Mouse (Mus musculus): ENCODE results near the gene Cables2. TPM values are rescaled to one million over a fixed set of nuclear protein-coding genes. Genes with fewer than 3 reads are reported as not detected.

Cables2 gene
- total and polyA plus RNA-seq, 2 experiments = 8.9 to 29.2 TPM

DNA sequence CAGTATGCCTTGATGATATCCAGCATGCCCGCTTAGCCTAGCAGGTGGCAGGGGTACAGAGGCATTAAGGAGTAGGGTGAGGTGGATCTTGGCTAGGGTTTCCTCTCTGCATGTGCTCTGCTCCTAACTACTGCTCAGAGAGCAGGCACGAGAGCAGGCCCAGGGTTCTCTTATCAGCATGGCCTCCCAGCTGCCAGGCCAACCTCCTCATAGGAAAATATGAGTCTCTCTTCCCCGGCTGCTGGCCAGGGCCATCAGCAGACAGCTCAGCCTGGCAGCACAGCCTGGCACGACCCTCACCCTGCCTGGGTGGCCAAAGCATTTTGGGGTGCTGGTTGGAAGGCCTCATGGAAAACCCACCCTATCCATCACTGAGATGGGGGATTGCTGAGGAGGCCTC, 37.9 kb upstream of the Cables2 start:
- TF ChIP-seq POLR2A (IDR thresholded peaks at IDR 0.05; ENCODE audit: extremely low read depth, insufficient read depth, low read length) (no peak), CTCF (IDR thresholded peaks at IDR 0.05; ENCODE audit: low read depth, low read length) (no peak)
- no peak overlapping the region for H3K4me3 ChIP-seq (ENCODE audit: insufficient read depth, low read depth, low read length)
- WGBS = 75% methylated on average over 4 of the region's 4 CpGs
- DNase-seq (ENCODE audit: extremely low read depth, low read depth, low spot score) = no peak
- H3K27ac ChIP-seq (replicated peaks; ENCODE audit: insufficient read depth, low read depth, low read length) = no peak overlapping the region
- no peak overlapping the region for H3K9ac ChIP-seq (ENCODE audit: low read depth, low read length)
- no peaks in the 10 kb centered on the region for H3K4me1 ChIP-seq (ENCODE audit: control insufficient read depth, insufficient read depth, low read length)
- no peaks in the 10 kb centered on the region for H3K27me3 ChIP-seq (ENCODE audit: control insufficient read depth, insufficient read depth, low read length)
- H3K36me3 ChIP-seq (ENCODE audit: control insufficient read depth, insufficient read depth, low read length) = no peaks in the 10 kb centered on the region
- H3K79me2 ChIP-seq (ENCODE audit: control insufficient read depth, insufficient read depth, low read length) = no peaks in the 10 kb centered on the region

DNA sequence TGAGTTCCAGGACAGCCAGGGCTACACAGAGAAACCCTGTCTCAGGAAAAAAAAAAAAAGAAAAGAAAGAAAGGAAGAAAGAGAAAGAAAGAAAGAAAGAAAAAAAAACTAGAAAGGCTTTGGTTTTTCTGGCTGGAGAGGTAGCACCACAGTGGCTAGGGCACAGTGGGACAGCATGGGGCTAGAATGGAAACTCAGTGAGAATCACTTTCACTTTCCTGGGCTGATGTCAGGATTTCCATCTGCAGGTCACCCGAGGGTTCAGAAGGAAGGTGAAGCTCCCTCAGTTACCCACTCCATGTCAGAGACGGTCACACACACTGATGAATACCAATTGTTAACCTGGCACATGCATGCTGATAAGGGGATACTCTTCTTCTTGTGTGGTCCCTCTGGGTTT, 34.4 kb upstream of the Cables2 start:
- Histone ChIP-seq H3K36me3 (ENCODE audit: control insufficient read depth, insufficient read depth, low read length) (no peaks in the 10 kb centered on the region), H3K9ac (ENCODE audit: low read depth, low read length) (no peak overlapping the region), H3K79me2 (ENCODE audit: control insufficient read depth, insufficient read depth, low read length) (no peaks in the 10 kb centered on the region), H3K27ac (replicated peaks; ENCODE audit: insufficient read depth, low read depth, low read length) (no peak overlapping the region), H3K27me3 (ENCODE audit: control insufficient read depth, insufficient read depth, low read length) (no peaks in the 10 kb centered on the region), H3K4me1 (ENCODE audit: control insufficient read depth, insufficient read depth, low read length) (no peaks in the 10 kb centered on the region), H3K4me3 (ENCODE audit: insufficient read depth, low read depth, low read length) (no peak overlapping the region)
- no peak for DNase-seq (ENCODE audit: extremely low read depth, low read depth, low spot score)
- TF ChIP-seq CTCF (IDR thresholded peaks at IDR 0.05; ENCODE audit: low read depth, low read length) (no peak), POLR2A (IDR thresholded peaks at IDR 0.05; ENCODE audit: extremely low read depth, insufficient read depth, low read length) (no peak)
- 56% methylated on average over 2 of the region's 2 CpGs for WGBS

DNA sequence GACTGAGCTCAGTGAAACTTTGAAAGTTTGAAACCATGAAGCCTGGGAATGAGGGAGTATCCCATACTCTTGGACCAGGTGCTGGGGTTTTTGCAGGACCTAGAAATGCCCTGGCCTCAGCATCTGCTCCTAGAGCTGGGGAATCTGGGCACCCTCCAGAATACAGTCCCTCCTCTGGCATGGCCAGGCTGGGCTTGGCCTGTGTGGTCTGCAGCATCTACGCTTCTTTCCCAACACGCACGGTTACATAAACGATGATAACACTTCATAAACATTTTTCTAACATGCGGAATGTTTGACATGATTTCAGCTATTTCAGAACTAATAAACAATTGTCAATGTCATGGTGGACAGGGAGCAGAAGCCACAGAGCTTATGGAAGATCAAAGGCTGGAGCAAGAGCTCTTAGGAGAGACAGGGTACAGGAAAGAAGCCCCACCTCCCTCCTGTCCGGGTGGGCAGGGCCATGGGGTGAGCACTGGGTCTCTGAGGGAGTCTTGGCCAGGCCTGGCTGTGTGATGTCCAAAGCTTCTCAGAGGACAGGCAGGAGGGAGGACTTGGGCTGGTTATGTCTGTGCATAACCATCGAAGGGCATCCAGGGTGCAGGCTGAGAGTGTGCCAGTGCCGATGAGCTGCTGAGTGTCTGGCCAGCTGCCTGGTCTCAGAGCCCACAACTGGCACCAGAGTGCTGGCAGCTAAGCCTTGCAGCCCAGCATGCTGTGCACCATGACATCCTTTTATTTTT, 33.3 kb upstream of the Cables2 start:
- Histone ChIP-seq H3K4me1 (ENCODE audit: control insufficient read depth, insufficient read depth, low read length) (no peaks in the 10 kb centered on the region), H3K79me2 (ENCODE audit: control insufficient read depth, insufficient read depth, low read length) (no peaks in the 10 kb centered on the region), H3K9ac (ENCODE audit: low read depth, low read length) (no peak overlapping the region), H3K4me3 (ENCODE audit: insufficient read depth, low read depth, low read length) (no peak overlapping the region), H3K27ac (replicated peaks; ENCODE audit: insufficient read depth, low read depth, low read length) (peak overlapping the region; percentile 2; the same call in 1 of the 2 replicates), H3K27me3 (ENCODE audit: control insufficient read depth, insufficient read depth, low read length) (no peaks in the 10 kb centered on the region), H3K36me3 (ENCODE audit: control insufficient read depth, insufficient read depth, low read length) (no peaks in the 10 kb centered on the region)
- no peak for TF ChIP-seq POLR2A (IDR thresholded peaks at IDR 0.05; ENCODE audit: extremely low read depth, insufficient read depth, low read length)
- no peak for TF ChIP-seq CTCF (IDR thresholded peaks at IDR 0.05; ENCODE audit: low read depth, low read length)
- WGBS = 76% methylated on average over 8 of the region's 8 CpGs
- DNase-seq (ENCODE audit: extremely low read depth, low read depth, low spot score) = no peak

DNA sequence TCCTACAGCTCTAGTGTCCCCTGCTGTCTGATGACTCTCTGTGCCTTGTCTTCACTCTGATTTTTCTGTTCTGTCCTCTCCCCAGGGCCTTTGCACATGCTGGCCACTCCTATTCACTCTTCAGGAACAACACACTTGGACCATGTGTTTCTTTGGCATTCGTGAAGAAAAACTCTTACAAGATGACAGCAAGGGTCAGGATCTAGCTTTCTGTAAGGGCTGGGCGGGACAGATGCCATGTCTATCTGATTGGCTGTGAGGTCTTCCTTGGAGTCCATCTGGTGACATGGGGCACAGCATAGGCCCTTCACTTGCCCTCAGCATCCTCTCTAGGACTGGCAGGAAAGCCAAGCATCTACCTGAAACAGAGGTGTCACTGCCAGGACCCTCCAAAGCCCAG, 32.7 kb upstream of the Cables2 start:
- H3K36me3 ChIP-seq (ENCODE audit: control insufficient read depth, insufficient read depth, low read length) = no peaks in the 10 kb centered on the region
- H3K4me3 ChIP-seq (ENCODE audit: insufficient read depth, low read depth, low read length) = no peak overlapping the region
- no peak for TF ChIP-seq POLR2A (IDR thresholded peaks at IDR 0.05; ENCODE audit: extremely low read depth, insufficient read depth, low read length)
- no peak for TF ChIP-seq CTCF (IDR thresholded peaks at IDR 0.05; ENCODE audit: low read depth, low read length)
- H3K27me3 ChIP-seq (ENCODE audit: control insufficient read depth, insufficient read depth, low read length) = no peaks in the 10 kb centered on the region
- no peaks in the 10 kb centered on the region for H3K79me2 ChIP-seq (ENCODE audit: control insufficient read depth, insufficient read depth, low read length)
- H3K4me1 ChIP-seq (ENCODE audit: control insufficient read depth, insufficient read depth, low read length) = no peaks in the 10 kb centered on the region
- no peak for DNase-seq (ENCODE audit: extremely low read depth, low read depth, low spot score)
- H3K9ac ChIP-seq (ENCODE audit: low read depth, low read length) = no peak overlapping the region
- no peak overlapping the region; the same call in 1 of the 2 replicates for H3K27ac ChIP-seq (replicated peaks; ENCODE audit: insufficient read depth, low read depth, low read length)
- WGBS = 71% methylated on average over 2 of the region's 2 CpGs

DNA sequence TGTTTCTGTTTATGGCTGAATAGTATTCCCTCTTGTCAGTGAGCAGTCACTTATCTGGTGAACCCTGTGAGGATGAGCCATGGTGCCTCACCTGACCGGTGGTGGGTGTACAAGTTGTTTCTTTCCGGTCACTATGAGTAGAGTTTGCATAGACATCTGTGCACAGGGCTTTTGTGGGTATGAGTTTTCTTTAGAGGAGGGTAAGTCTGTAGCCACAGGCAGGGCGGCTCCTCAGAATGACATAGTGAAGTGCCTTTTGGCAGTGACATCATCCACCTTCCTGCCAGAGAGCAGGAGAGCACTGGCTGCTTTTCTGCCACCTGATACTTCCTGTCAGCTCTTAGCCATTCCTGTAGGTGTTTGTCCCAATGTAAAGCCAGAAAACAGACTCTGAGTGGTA, 32.2 kb upstream of the Cables2 start:
- DNase-seq (ENCODE audit: extremely low read depth, low read depth, low spot score) = no peak
- no peak overlapping the region for H3K9ac ChIP-seq (ENCODE audit: low read depth, low read length)
- H3K36me3 ChIP-seq (ENCODE audit: control insufficient read depth, insufficient read depth, low read length) = no peaks in the 10 kb centered on the region
- no peak overlapping the region for H3K27ac ChIP-seq (replicated peaks; ENCODE audit: insufficient read depth, low read depth, low read length)
- TF ChIP-seq POLR2A (IDR thresholded peaks at IDR 0.05; ENCODE audit: extremely low read depth, insufficient read depth, low read length) (no peak), CTCF (IDR thresholded peaks at IDR 0.05; ENCODE audit: low read depth, low read length) (no peak)
- no peaks in the 10 kb centered on the region for H3K27me3 ChIP-seq (ENCODE audit: control insufficient read depth, insufficient read depth, low read length)
- WGBS = 95% methylated on average over 3 of the region's 3 CpGs
- H3K4me3 ChIP-seq (ENCODE audit: insufficient read depth, low read depth, low read length) = no peak overlapping the region
- no peaks in the 10 kb centered on the region for H3K79me2 ChIP-seq (ENCODE audit: control insufficient read depth, insufficient read depth, low read length)
- H3K4me1 ChIP-seq (ENCODE audit: control insufficient read depth, insufficient read depth, low read length) = no peaks in the 10 kb centered on the region

DNA sequence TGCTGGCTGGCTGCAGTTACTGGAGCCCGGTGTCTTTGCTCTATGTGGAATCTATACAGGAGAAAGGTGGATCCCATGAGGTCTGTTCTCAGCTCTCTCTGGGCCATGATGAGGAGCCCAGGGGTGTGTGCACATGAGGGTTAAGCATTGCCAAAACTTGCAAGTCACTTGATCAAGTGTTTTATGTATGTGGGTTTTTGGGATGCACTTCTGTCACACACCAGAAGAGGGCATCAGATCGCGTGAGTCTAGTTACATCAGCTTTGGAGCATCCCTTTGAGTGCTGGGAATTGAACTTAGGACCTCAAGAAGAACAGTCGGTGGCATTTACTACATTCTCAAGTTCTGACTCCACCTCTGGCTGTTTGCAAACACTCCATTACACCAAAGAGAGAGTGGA, 31.3 kb upstream of the Cables2 start:
- H3K36me3 ChIP-seq (ENCODE audit: control insufficient read depth, insufficient read depth, low read length) = no peaks in the 10 kb centered on the region
- TF ChIP-seq POLR2A (IDR thresholded peaks at IDR 0.05; ENCODE audit: extremely low read depth, insufficient read depth, low read length) = no peak
- peak; percentile 14; the same call in 1 of the 2 replicates for TF ChIP-seq CTCF (IDR thresholded peaks at IDR 0.05; ENCODE audit: low read depth, low read length)
- no peak overlapping the region for H3K27ac ChIP-seq (replicated peaks; ENCODE audit: insufficient read depth, low read depth, low read length)
- H3K4me1 ChIP-seq (ENCODE audit: control insufficient read depth, insufficient read depth, low read length) = no peaks in the 10 kb centered on the region
- H3K79me2 ChIP-seq (ENCODE audit: control insufficient read depth, insufficient read depth, low read length) = no peaks in the 10 kb centered on the region
- H3K9ac ChIP-seq (ENCODE audit: low read depth, low read length) = no peak overlapping the region
- 58% methylated on average over 4 of the region's 4 CpGs for WGBS
- no peaks in the 10 kb centered on the region for H3K27me3 ChIP-seq (ENCODE audit: control insufficient read depth, insufficient read depth, low read length)
- no peak for DNase-seq (ENCODE audit: extremely low read depth, low read depth, low spot score)
- no peak overlapping the region for H3K4me3 ChIP-seq (ENCODE audit: insufficient read depth, low read depth, low read length)
